ENCODE assay signal across 29 mouse cellular contexts in the genomic region with DNA sequence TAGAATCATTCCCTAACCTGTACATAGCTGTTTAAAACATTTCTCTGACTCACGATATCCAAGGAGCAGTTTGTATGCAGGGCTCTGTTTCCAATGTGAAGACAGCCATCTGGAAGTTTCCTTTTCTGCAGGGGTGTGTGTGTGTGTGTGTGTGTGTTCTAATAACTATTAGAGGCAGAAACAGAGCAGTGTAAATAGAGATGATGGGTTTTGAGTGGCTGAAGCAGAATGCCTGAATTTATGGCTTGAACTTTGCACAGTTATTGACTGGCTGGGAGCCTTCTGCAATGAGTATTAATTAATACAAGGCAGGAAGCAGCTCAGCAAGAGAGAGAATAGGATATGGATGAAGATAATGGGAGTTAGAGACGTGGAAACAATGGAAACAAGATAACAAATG. TPM values are rescaled to one million over a fixed set of nuclear protein-coding genes. Genes with fewer than 3 reads are reported as not detected.
A peak's percentile ranks its signal among the peaks of the same experiment; 100 is the strongest.
DNase-seq lines count a peak whose midpoint lies in the region; ATAC-seq and TF ChIP-seq lines count a peak whose summit lies in the region.
"Had no signal": no experiment of that assay in that cellular context is flagged by ENCODE, and none has a peak within 500 bp of the region (broad histone marks: within the 10 kb centered on the region; RNA-seq: fewer than 3 reads in every experiment).

No protein-coding gene starts in this region.

- H3K4me2 ChIP-seq in kidney, embryonic 14.5 days (replicated peaks; ENCODE audit: low read depth, low read length) = no peak overlapping the region
- H3K4me2 ChIP-seq in stomach, embryonic 14.5 days (replicated peaks; ENCODE audit: low read depth, low read length) = no peak overlapping the region
- no peak overlapping the region for H3K4me2 ChIP-seq in stomach, postnatal 0 days (replicated peaks; ENCODE audit: low read depth)
- no peak overlapping the region for H3K4me2 ChIP-seq in stomach, embryonic 16.5 days (ENCODE audit: low read depth, low read length)
- no peak overlapping the region for H3K4me2 ChIP-seq in midbrain, embryonic 14.5 days (ENCODE audit: low read length)
- H3K4me2 ChIP-seq: embryonic facial prominence, embryonic 13.5 days; forebrain, embryonic 12.5 days; forebrain, embryonic 15.5 days; heart, embryonic 12.5 days; heart, embryonic 15.5 days; hindbrain, embryonic 13.5 days had no signal

- no peaks in the 10 kb centered on the region for H3K36me3 ChIP-seq in kidney, embryonic 14.5 days (ENCODE audit: control insufficient read depth, insufficient read depth, low read length)
- no peaks in the 10 kb centered on the region for H3K36me3 ChIP-seq in kidney, adult 2 months (ENCODE audit: control insufficient read depth, insufficient read depth, low read length)
- H3K36me3 ChIP-seq in stomach, embryonic 14.5 days (ENCODE audit: control insufficient read depth, insufficient read depth, low read length) = no peaks in the 10 kb centered on the region
- H3K36me3 ChIP-seq in stomach, postnatal 0 days (ENCODE audit: control insufficient read depth, insufficient read depth, low read length) = no peaks in the 10 kb centered on the region
- H3K36me3 ChIP-seq in stomach, embryonic 16.5 days (ENCODE audit: control insufficient read depth, insufficient read depth, low read length) = no peaks in the 10 kb centered on the region
- no peaks in the 10 kb centered on the region for H3K36me3 ChIP-seq in midbrain, embryonic 14.5 days (ENCODE audit: control insufficient read depth, insufficient read depth, low read length)
- H3K36me3 ChIP-seq: embryonic facial prominence, embryonic 10.5 days; embryonic facial prominence, embryonic 13.5 days; forebrain, embryonic 12.5 days; forebrain, embryonic 15.5 days; heart, embryonic 12.5 days; heart, embryonic 15.5 days; hindbrain, embryonic 10.5 days; hindbrain, embryonic 13.5 days had no signal

- DNase-seq in kidney, adult 2 months = no peak
- DNase-seq in stomach, postnatal 0 days (ENCODE audit: low spot score) = no peak
- DNase-seq in midbrain, embryonic 14.5 days = no peak
- DNase-seq: adrenal gland, postnatal 10 days; adrenal gland, postnatal 36 days; cerebellum, adult 11 months; cerebellum, adult 2 months; cerebellum, postnatal 10 days; cerebellum, postnatal 36 days; embryo, embryonic 11 days; gastrocnemius, postnatal 25 days; heart, adult 18-20 months; heart, postnatal 10 days; heart, postnatal 36 days had no signal

- no peak overlapping the region for H3K4me3 ChIP-seq in kidney, embryonic 14.5 days (ENCODE audit: low read length)
- no peak overlapping the region for H3K4me3 ChIP-seq in kidney, adult 2 months (ENCODE audit: insufficient read depth, low read depth, low read length)
- H3K4me3 ChIP-seq in stomach, embryonic 14.5 days (ENCODE audit: low read depth, low read length) = no peak overlapping the region
- H3K4me3 ChIP-seq in stomach, postnatal 0 days (ENCODE audit: low read depth, low read length) = no peak overlapping the region
- no peak overlapping the region for H3K4me3 ChIP-seq in stomach, embryonic 16.5 days (replicated peaks; ENCODE audit: low read length)
- H3K4me3 ChIP-seq in midbrain, embryonic 14.5 days (replicated peaks; ENCODE audit: low read depth, low read length) = no peak overlapping the region
- H3K4me3 ChIP-seq: embryonic facial prominence, embryonic 10.5 days; embryonic facial prominence, embryonic 13.5 days; erythroblast, embryonic 14.5 days; forebrain, embryonic 12.5 days; forebrain, embryonic 15.5 days; heart, embryonic 12.5 days; heart, embryonic 15.5 days; hindbrain, embryonic 10.5 days; hindbrain, embryonic 13.5 days had no signal

- H3K27me3 ChIP-seq in kidney, embryonic 14.5 days (ENCODE audit: control insufficient read depth, insufficient read depth, low read length) = no peaks in the 10 kb centered on the region
- H3K27me3 ChIP-seq in kidney, adult 2 months (replicated peaks; ENCODE audit: control insufficient read depth, insufficient read depth, low read length) = no peaks in the 10 kb centered on the region
- no peaks in the 10 kb centered on the region for H3K27me3 ChIP-seq in stomach, embryonic 14.5 days (ENCODE audit: control insufficient read depth, insufficient read depth, low read length)
- H3K27me3 ChIP-seq in stomach, postnatal 0 days (ENCODE audit: control insufficient read depth, insufficient read depth, low read length) = no peaks in the 10 kb centered on the region
- no peaks in the 10 kb centered on the region for H3K27me3 ChIP-seq in stomach, embryonic 16.5 days (ENCODE audit: control insufficient read depth, insufficient read depth, low read length)
- no peaks in the 10 kb centered on the region for H3K27me3 ChIP-seq in midbrain, embryonic 14.5 days (ENCODE audit: control insufficient read depth, insufficient read depth, low read length)
- H3K27me3 ChIP-seq: embryonic facial prominence, embryonic 13.5 days; forebrain, embryonic 12.5 days; forebrain, embryonic 15.5 days; heart, embryonic 12.5 days; heart, embryonic 15.5 days; hindbrain, embryonic 13.5 days had no signal

- H3K9me3 ChIP-seq in kidney, embryonic 14.5 days (ENCODE audit: control insufficient read depth, low read length) = no peaks in the 10 kb centered on the region
- H3K9me3 ChIP-seq in stomach, embryonic 14.5 days (ENCODE audit: control insufficient read depth, low read depth, low read length) = no peaks in the 10 kb centered on the region
- H3K9me3 ChIP-seq in stomach, postnatal 0 days (ENCODE audit: control insufficient read depth, low read length) = no peaks in the 10 kb centered on the region
- H3K9me3 ChIP-seq in stomach, embryonic 16.5 days (replicated peaks; ENCODE audit: control insufficient read depth, low read length) = no peaks in the 10 kb centered on the region
- H3K9me3 ChIP-seq in midbrain, embryonic 14.5 days (ENCODE audit: control insufficient read depth, low read length) = no peaks in the 10 kb centered on the region
- H3K9me3 ChIP-seq: embryonic facial prominence, embryonic 10.5 days; embryonic facial prominence, embryonic 13.5 days; forebrain, embryonic 12.5 days; forebrain, embryonic 15.5 days; heart, embryonic 12.5 days; heart, embryonic 15.5 days; hindbrain, embryonic 10.5 days; hindbrain, embryonic 13.5 days had no signal

- no peak for TF ChIP-seq CTCF in kidney, adult 2 months (conservative IDR thresholded peaks at IDR 0.05; ENCODE audit: insufficient read depth, insufficient read length, low read depth, low read length)
- TF ChIP-seq CTCF in stomach, postnatal 0 days (IDR thresholded peaks at IDR 0.05; ENCODE audit: low read depth) = no peak

- H3K27ac ChIP-seq in kidney, embryonic 14.5 days (ENCODE audit: low read depth, low read length) = no peak overlapping the region
- H3K27ac ChIP-seq in kidney, adult 2 months (ENCODE audit: insufficient read depth, low read depth, low read length) = no peak overlapping the region
- no peak overlapping the region for H3K27ac ChIP-seq in stomach, embryonic 14.5 days (ENCODE audit: low read length)
- H3K27ac ChIP-seq in stomach, postnatal 0 days (replicated peaks) = no peak overlapping the region
- no peak overlapping the region for H3K27ac ChIP-seq in stomach, embryonic 16.5 days (ENCODE audit: low read length)
- H3K27ac ChIP-seq in midbrain, embryonic 14.5 days (replicated peaks; ENCODE audit: low read depth, low read length) = no peak overlapping the region
- H3K27ac ChIP-seq: embryonic facial prominence, embryonic 10.5 days; embryonic facial prominence, embryonic 13.5 days; forebrain, embryonic 12.5 days; forebrain, embryonic 15.5 days; heart, embryonic 15.5 days; hindbrain, embryonic 10.5 days; hindbrain, embryonic 13.5 days had no signal

- H3K4me1 ChIP-seq in kidney, embryonic 14.5 days (ENCODE audit: control insufficient read depth, insufficient read depth, low read length) = no peaks in the 10 kb centered on the region
- H3K4me1 ChIP-seq in kidney, adult 2 months (ENCODE audit: control insufficient read depth, insufficient read depth, low read length) = no peaks in the 10 kb centered on the region
- H3K4me1 ChIP-seq in stomach, embryonic 14.5 days (ENCODE audit: control insufficient read depth, insufficient read depth, low read length) = 0 out of 2 replicates have a peak, but pooled peaks cover 3% of the 10 kb centered on the region
- H3K4me1 ChIP-seq in stomach, postnatal 0 days (replicated peaks; ENCODE audit: control insufficient read depth, insufficient read depth) = no peaks in the 10 kb centered on the region
- no peaks in the 10 kb centered on the region for H3K4me1 ChIP-seq in stomach, embryonic 16.5 days (ENCODE audit: control insufficient read depth, insufficient read depth, low read length)
- no peaks in the 10 kb centered on the region for H3K4me1 ChIP-seq in midbrain, embryonic 14.5 days (ENCODE audit: control insufficient read depth, insufficient read depth, low read length)
- H3K4me1 ChIP-seq: embryonic facial prominence, embryonic 10.5 days; embryonic facial prominence, embryonic 13.5 days; forebrain, embryonic 12.5 days; forebrain, embryonic 15.5 days; heart, embryonic 12.5 days; heart, embryonic 15.5 days; hindbrain, embryonic 10.5 days; hindbrain, embryonic 13.5 days had no signal

- no peak for TF ChIP-seq POLR2A in kidney, adult 2 months (IDR thresholded peaks at IDR 0.05; ENCODE audit: low read depth, low read length)

- TF ChIP-seq EP300 in stomach, postnatal 0 days (optimal IDR thresholded peaks at IDR 0.05) = no peak

- H3K9ac ChIP-seq in kidney, embryonic 14.5 days (ENCODE audit: low read depth, low read length) = no peak overlapping the region
- H3K9ac ChIP-seq in stomach, embryonic 14.5 days (replicated peaks; ENCODE audit: low read depth, low read length) = no peak overlapping the region
- H3K9ac ChIP-seq in stomach, postnatal 0 days (ENCODE audit: low read length) = no peak overlapping the region
- H3K9ac ChIP-seq in stomach, embryonic 16.5 days (ENCODE audit: low read length) = no peak overlapping the region
- H3K9ac ChIP-seq in midbrain, embryonic 14.5 days (replicated peaks; ENCODE audit: low read length) = no peak overlapping the region
- H3K9ac ChIP-seq: embryonic facial prominence, embryonic 13.5 days; forebrain, embryonic 12.5 days; forebrain, embryonic 15.5 days; heart, embryonic 12.5 days; heart, embryonic 15.5 days; hindbrain, embryonic 13.5 days had no signal

- 45% methylated on average over 2 of the region's 2 CpGs for WGBS in kidney, embryonic 14.5 days
- WGBS in kidney, adult 2 months = 55% methylated on average over 2 of the region's 2 CpGs
- 24% methylated on average over 2 of the region's 2 CpGs for WGBS in stomach, embryonic 14.5 days
- WGBS in stomach, postnatal 0 days = 26% methylated on average over 2 of the region's 2 CpGs
- whole genome bisulfite sequencing in stomach, embryonic 16.5 days = 24% methylated on average over 2 of the region's 2 CpGs
- 71% methylated on average over 2 of the region's 2 CpGs for WGBS in midbrain, embryonic 14.5 days

- ATAC-seq in kidney, embryonic 14.5 days (ENCODE audit: low FRiP score, low TSS enrichment) = peak; percentile 52; the same call in 1 of the 2 replicates
- peak; percentile 71; the same call in 1 of the 2 replicates for ATAC-seq in stomach, embryonic 14.5 days (ENCODE audit: insufficient number of reproducible peaks, insufficient read depth, low FRiP score, low read depth)
- no peak for ATAC-seq in stomach, postnatal 0 days (ENCODE audit: low FRiP score, low TSS enrichment)
- ATAC-seq in stomach, embryonic 16.5 days (ENCODE audit: insufficient read depth, low FRiP score) = peak; percentile 40; the same call in 1 of the 2 replicates
- ATAC-seq in midbrain, embryonic 14.5 days (ENCODE audit: low FRiP score, low TSS enrichment) = no peak
- ATAC-seq: forebrain, embryonic 15.5 days; hindbrain, embryonic 16.5 days had no signal

RNA-seq across cellular contexts. Expression of gene 4933409G03Rik, which starts 38.0 kb away (rescaled TPM):
- polyA plus RNA-seq in kidney, embryonic 14.5 days (2014; fragmentation: Nextera tagmentation; extraction: Ambion mirVana) = not detected in 2 replicates
- polyA plus RNA-seq in kidney, adult 2 months (2012; rRNA removed) = not detected in 2 replicates
- not detected in 2 replicates for polyA plus RNA-seq in stomach, embryonic 14.5 days (2014; fragmentation: Nextera tagmentation; extraction: Ambion mirVana)
- polyA plus RNA-seq in stomach, postnatal 0 days (2015; fragmentation: Nextera tagmentation; extraction: Ambion mirVana) = not detected in 2 replicates
- polyA plus RNA-seq in stomach, embryonic 16.5 days (2015; fragmentation: Nextera tagmentation; extraction: Ambion mirVana) = not detected in 2 replicates
- not detected in 2 replicates for polyA plus RNA-seq in midbrain, embryonic 14.5 days (2014; fragmentation: Nextera tagmentation; extraction: Ambion mirVana)
- polyA plus RNA-seq: cerebellum, adult 2 months; cortical plate, adult 2 months; embryonic facial prominence, embryonic 10.5 days; embryonic facial prominence, embryonic 13.5 days; erythroblast, embryonic 14.5 days; forebrain, embryonic 12.5 days; forebrain, embryonic 15.5 days; gonadal fat pad, adult 2 months; heart, embryonic 12.5 days; heart, embryonic 15.5 days; hindbrain, embryonic 10.5 days; hindbrain, embryonic 13.5 days; hindbrain, embryonic 16.5 days had no signal

Comparison
In these comparisons a context has a peak if more than half of its experiments do, and no peak if none do; other contexts are left out.
1. ATAC-seq: peak in kidney, embryonic 14.5 days (single experiment), stomach, embryonic 14.5 days (single experiment) and stomach, embryonic 16.5 days (single experiment); none in stomach, postnatal 0 days (single experiment) and midbrain, embryonic 14.5 days (single experiment).